Mouse (Mus musculus): ENCODE measurements around the gene Iqcf1. TPM values are rescaled to one million over a fixed set of nuclear protein-coding genes. Genes with fewer than 3 reads are reported as not detected.
A peak's percentile ranks its signal among the peaks of the same experiment; 100 is the strongest.

Gene Iqcf1
- polyA plus RNA-seq, 1 experiment from 2014 or later, result not detected

DNA sequence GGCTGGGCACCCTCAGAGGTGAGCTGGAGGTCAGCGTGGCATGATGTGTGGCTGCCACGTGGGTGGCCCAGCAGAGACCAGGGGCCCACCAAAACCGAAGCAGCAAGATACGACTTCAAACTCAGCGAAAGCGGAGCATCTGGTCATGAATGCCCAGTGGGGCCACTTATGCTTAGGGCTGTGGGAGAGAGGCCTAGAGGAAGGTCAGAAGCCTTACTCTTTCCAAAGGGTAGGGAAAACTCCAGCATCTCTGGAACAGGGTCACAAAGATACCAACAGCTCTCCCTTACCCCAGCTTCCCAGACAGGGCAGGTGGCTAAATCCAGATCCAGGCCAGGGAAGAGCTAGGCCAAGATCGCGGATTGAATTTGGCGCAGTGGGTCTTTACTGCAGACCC, 42.6 kb upstream of the Iqcf1 start:
- WGBS, result 53% methylated on average over 9 of the region's 9 CpGs
- ATAC-seq (ENCODE audit: insufficient number of reproducible peaks, low FRiP score, low TSS enrichment, low read depth), result no peak
- H3K4me3 ChIP-seq (replicated peaks), result peak overlapping the region; percentile 70; the same call in 1 of the 2 replicates
- H3K9me3 ChIP-seq (replicated peaks), result no peaks in the 10 kb centered on the region
- H3K4me2 ChIP-seq (replicated peaks), result peak overlapping the region; percentile 89; the same call in 1 of the 2 replicates
- H3K27ac ChIP-seq (replicated peaks), result peak overlapping the region; percentile 90
- peaks cover 13% of the 10 kb centered on the region for H3K36me3 ChIP-seq
- 0 out of 2 replicates have a peak overlapping the region, but pooled peaks have one; percentile 6 for H3K9ac ChIP-seq
- peaks cover 56% of the 10 kb centered on the region for H3K4me1 ChIP-seq
- H3K27me3 ChIP-seq, result no peaks in the 10 kb centered on the region

DNA sequence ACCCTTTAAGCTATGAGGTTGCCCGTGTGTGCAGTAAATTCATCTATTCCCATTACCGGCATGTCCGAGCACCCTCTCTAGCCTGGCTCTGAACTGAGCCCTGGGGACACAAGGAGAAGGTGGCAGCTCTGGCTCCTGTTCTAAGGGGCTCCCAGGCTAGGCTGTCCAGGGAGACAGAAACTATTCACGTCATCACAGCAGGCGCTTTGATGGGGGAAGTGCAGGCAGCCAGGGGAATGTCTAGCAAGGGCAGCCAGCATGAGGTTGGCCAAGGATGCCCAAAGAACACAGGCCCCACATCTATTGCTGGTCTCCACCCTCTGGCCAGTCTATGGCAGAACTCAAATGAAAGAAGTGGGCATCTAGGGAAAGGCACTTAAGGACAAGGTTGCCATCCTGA, 41.8 kb upstream of the Iqcf1 start:
- Histone ChIP-seq H3K36me3 (peaks cover 18% of the 10 kb centered on the region), H3K4me2 (replicated peaks) (no peak overlapping the region), H3K4me3 (replicated peaks) (no peak overlapping the region), H3K9me3 (replicated peaks) (no peaks in the 10 kb centered on the region), H3K27ac (replicated peaks) (no peak overlapping the region), H3K9ac (no peak overlapping the region), H3K27me3 (no peaks in the 10 kb centered on the region), H3K4me1 (peaks cover 49% of the 10 kb centered on the region)
- ATAC-seq (ENCODE audit: insufficient number of reproducible peaks, low FRiP score, low TSS enrichment, low read depth), result no peak
- WGBS, result 67% methylated on average over 5 of the region's 5 CpGs

DNA sequence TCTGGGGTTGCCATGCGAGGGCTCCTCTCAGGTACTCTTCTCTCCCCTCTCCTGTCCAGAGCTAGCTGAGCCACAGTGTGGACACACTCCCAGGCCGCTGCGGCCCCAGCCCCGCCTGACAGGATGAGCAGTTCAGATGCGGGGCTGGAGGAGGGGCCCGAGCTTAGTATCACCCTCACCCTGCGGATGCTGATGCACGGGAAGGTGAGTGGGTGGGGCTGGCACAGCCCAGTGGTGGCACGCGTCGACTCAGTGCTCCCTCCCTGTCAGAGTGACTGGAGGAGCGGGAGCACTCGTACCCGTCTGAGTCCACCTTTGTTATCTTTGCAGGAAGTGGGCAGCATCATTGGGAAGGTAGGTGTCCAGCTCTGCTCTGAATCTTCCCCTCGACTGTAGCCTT, 39.8 kb upstream of the Iqcf1 start:
- 77% methylated on average over 15 of the region's 15 CpGs for WGBS
- Histone ChIP-seq H3K4me1 (peaks cover 42% of the 10 kb centered on the region), H3K9me3 (replicated peaks) (no peaks in the 10 kb centered on the region), H3K9ac (no peak overlapping the region), H3K4me2 (replicated peaks) (no peak overlapping the region), H3K36me3 (peaks cover 27% of the 10 kb centered on the region), H3K4me3 (replicated peaks) (no peak overlapping the region), H3K27me3 (peaks cover 5% of the 10 kb centered on the region; the same call in 1 of the 2 replicates), H3K27ac (replicated peaks) (no peak overlapping the region)
- ATAC-seq (ENCODE audit: insufficient number of reproducible peaks, low FRiP score, low TSS enrichment, low read depth), result no peak

GRCm38 (mm10) chr9:106460401-106461025, 39.3 kb upstream of the Iqcf1 start:
- H3K4me3 ChIP-seq (replicated peaks), result no peak overlapping the region
- H3K9ac ChIP-seq, result no peak overlapping the region
- WGBS, result 66% methylated on average over 18 of the region's 18 CpGs
- peaks cover 42% of the 10 kb centered on the region for H3K4me1 ChIP-seq
- peaks cover 5% of the 10 kb centered on the region; the same call in 1 of the 2 replicates for H3K27me3 ChIP-seq
- no peak overlapping the region for H3K27ac ChIP-seq (replicated peaks)
- no peak overlapping the region for H3K4me2 ChIP-seq (replicated peaks)
- no peaks in the 10 kb centered on the region for H3K9me3 ChIP-seq (replicated peaks)
- H3K36me3 ChIP-seq, result peaks cover 27% of the 10 kb centered on the region
- no peak for ATAC-seq (ENCODE audit: insufficient number of reproducible peaks, low FRiP score, low TSS enrichment, low read depth)

- H3K27ac ChIP-seq (replicated peaks), result no peak overlapping the region
- no peak overlapping the region for H3K9ac ChIP-seq
- peaks cover 27% of the 10 kb centered on the region for H3K36me3 ChIP-seq
- no peak overlapping the region for H3K4me2 ChIP-seq (replicated peaks)
- H3K4me3 ChIP-seq (replicated peaks), result no peak overlapping the region
- H3K27me3 ChIP-seq, result peaks cover 5% of the 10 kb centered on the region; the same call in 1 of the 2 replicates
- H3K9me3 ChIP-seq (replicated peaks), result no peaks in the 10 kb centered on the region
- peaks cover 42% of the 10 kb centered on the region for H3K4me1 ChIP-seq
- ATAC-seq (ENCODE audit: insufficient number of reproducible peaks, low FRiP score, low TSS enrichment, low read depth), result no peak
- 85% methylated on average over 9 of the region's 9 CpGs for WGBS
Observed at GRCm38 (mm10) chr9:106461026-106461415, 38.7 kb upstream of the Iqcf1 start.

GRCm38 (mm10) chr9:106461641-106462429, 37.9 kb upstream of the Iqcf1 start:
- peaks cover 27% of the 10 kb centered on the region for H3K36me3 ChIP-seq
- ATAC-seq (ENCODE audit: insufficient number of reproducible peaks, low FRiP score, low TSS enrichment, low read depth), result no peak
- no peak overlapping the region for H3K27ac ChIP-seq (replicated peaks)
- H3K9ac ChIP-seq, result no peak overlapping the region
- H3K4me1 ChIP-seq, result peaks cover 36% of the 10 kb centered on the region
- no peak overlapping the region for H3K4me3 ChIP-seq (replicated peaks)
- H3K27me3 ChIP-seq, result peaks cover 5% of the 10 kb centered on the region; the same call in 1 of the 2 replicates
- no peak overlapping the region for H3K4me2 ChIP-seq (replicated peaks)
- H3K9me3 ChIP-seq (replicated peaks), result no peaks in the 10 kb centered on the region
- WGBS, result 77% methylated on average over 16 of the region's 16 CpGs

DNA sequence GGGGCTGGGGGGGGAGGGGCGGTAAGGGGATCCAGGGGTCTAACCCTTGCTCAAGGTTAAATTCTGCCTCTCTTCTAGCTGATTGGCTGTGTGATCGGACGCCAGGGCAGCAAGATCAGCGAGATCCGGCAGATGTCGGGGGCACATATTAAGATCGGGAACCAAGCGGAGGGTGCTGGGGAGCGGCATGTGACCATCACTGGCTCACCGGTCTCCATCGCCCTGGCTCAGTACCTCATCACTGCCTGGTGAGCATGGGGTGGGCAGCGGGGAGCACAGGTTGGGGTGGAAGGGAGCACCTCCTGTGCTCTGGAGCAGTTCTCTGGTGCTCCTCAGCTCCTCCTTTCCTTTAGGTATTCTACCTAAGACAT, 37.4 kb upstream of the Iqcf1 start:
- H3K9ac ChIP-seq, result no peak overlapping the region
- H3K4me1 ChIP-seq, result peaks cover 30% of the 10 kb centered on the region
- 88% methylated on average over 12 of the region's 12 CpGs for WGBS
- no peak for ATAC-seq (ENCODE audit: insufficient number of reproducible peaks, low FRiP score, low TSS enrichment, low read depth)
- H3K36me3 ChIP-seq, result peaks cover 27% of the 10 kb centered on the region
- no peak overlapping the region for H3K27ac ChIP-seq (replicated peaks)
- no peak overlapping the region for H3K4me3 ChIP-seq (replicated peaks)
- peaks cover 5% of the 10 kb centered on the region; the same call in 1 of the 2 replicates for H3K27me3 ChIP-seq
- H3K9me3 ChIP-seq (replicated peaks), result no peaks in the 10 kb centered on the region
- H3K4me2 ChIP-seq (replicated peaks), result no peak overlapping the region

- Histone ChIP-seq H3K4me3 (replicated peaks) (no peak overlapping the region), H3K4me2 (replicated peaks) (no peak overlapping the region), H3K27me3 (peaks cover 5% of the 10 kb centered on the region; the same call in 1 of the 2 replicates), H3K36me3 (peaks cover 27% of the 10 kb centered on the region), H3K9me3 (replicated peaks) (no peaks in the 10 kb centered on the region), H3K9ac (no peak overlapping the region), H3K4me1 (peaks cover 21% of the 10 kb centered on the region), H3K27ac (replicated peaks) (no peak overlapping the region)
- WGBS, result 82% methylated on average over 21 of the region's 21 CpGs
- no peak for ATAC-seq (ENCODE audit: insufficient number of reproducible peaks, low FRiP score, low TSS enrichment, low read depth)
Observed at GRCm38 (mm10) chr9:106463122-106464063, 36.4 kb upstream of the Iqcf1 start.

DNA sequence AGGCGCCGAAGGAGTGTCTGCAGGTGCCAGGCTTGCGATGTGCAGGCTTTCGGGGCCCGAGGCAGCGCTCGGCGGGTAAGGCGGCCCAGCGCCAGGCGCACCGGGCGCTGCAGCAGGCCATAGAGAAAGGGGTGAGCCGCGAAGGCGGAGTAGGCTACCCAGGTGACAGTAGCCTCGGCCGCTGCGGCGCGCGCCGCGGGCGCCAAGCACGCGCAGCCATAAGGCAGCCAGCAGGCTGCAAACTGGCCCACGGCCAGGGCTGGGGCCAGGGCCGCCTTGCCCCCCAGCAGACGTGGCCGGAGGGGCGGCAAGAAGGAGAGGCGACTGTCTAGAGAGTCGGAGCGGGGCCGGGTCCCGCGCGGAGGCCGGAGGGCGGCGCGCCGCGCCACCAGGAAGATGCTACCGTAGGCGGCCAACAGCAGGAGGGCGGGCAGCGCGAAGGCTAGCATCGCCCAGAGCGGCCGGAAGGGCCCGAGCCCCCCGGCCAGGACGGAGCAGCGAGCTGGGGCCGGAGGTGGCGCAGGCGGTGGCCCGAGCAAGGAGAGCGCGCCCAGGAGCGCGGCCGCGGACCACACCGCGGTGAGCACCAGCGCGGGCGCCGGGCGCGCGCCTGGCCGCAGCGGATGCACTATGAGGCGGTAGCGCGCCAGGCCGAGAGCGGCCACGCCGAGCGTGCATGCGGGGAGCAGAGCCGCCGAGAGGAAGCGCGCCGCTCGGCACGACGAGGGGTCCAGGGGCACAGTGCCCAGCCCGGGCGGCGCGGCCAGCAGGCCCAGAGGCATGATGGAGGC, 34.8 kb upstream of the Iqcf1 start:
- H3K4me3 ChIP-seq (replicated peaks), result peak overlapping the region; percentile 61
- WGBS, result 2% methylated on average over 95 of the region's 99 CpGs
- peak overlapping the region; percentile 61 for H3K9ac ChIP-seq
- H3K36me3 ChIP-seq, result peaks cover 27% of the 10 kb centered on the region
- H3K9me3 ChIP-seq (replicated peaks), result no peaks in the 10 kb centered on the region
- H3K4me1 ChIP-seq, result peaks cover 25% of the 10 kb centered on the region
- H3K27me3 ChIP-seq, result peaks cover 5% of the 10 kb centered on the region; the same call in 1 of the 2 replicates
- peak; percentile 73 for ATAC-seq (ENCODE audit: insufficient number of reproducible peaks, low FRiP score, low TSS enrichment, low read depth)
- peak overlapping the region; percentile 98 for H3K4me2 ChIP-seq (replicated peaks)
- H3K27ac ChIP-seq (replicated peaks), result peak overlapping the region; percentile 39; the same call in 1 of the 2 replicates

- ATAC-seq (ENCODE audit: insufficient number of reproducible peaks, low FRiP score, low TSS enrichment, low read depth), result peak; percentile 31; the same call in 1 of the 2 replicates
Observed at GRCm38 (mm10) chr9:106465571-106466200, 34.1 kb upstream of the Iqcf1 start, which contains the start of gene Gpr62. Gene Gpr62 (minus strand): TSS chr9:106465938.

More at GRCm38 (mm10) chr9:106465571-106466200, 34.1 kb upstream of the Iqcf1 start, which contains the start of gene Gpr62:
- Histone ChIP-seq H3K27me3 (peaks cover 5% of the 10 kb centered on the region; the same call in 1 of the 2 replicates), H3K4me3 (replicated peaks) (peak within 1 kb of the TSS; percentile 61), H3K27ac (replicated peaks) (peak within 1 kb of the TSS; percentile 39; the same call in 1 of the 2 replicates), H3K9ac (peak within 1 kb of the TSS; percentile 61), H3K4me1 (peaks cover 27% of the 10 kb centered on the region), H3K36me3 (peaks cover 26% of the 10 kb centered on the region), H3K9me3 (replicated peaks) (no peaks in the 10 kb centered on the region), H3K4me2 (replicated peaks) (peak within 1 kb of the TSS; percentile 98)
- 29% methylated on average over 26 of the region's 26 CpGs for WGBS

All from embryonic facial prominence, embryonic 15.5 days (tissue).